Mouse (Mus musculus): ENCODE measurements around the gene Olfr1373.
A peak's percentile ranks its signal among the peaks of the same experiment; 100 is the strongest.

DNA sequence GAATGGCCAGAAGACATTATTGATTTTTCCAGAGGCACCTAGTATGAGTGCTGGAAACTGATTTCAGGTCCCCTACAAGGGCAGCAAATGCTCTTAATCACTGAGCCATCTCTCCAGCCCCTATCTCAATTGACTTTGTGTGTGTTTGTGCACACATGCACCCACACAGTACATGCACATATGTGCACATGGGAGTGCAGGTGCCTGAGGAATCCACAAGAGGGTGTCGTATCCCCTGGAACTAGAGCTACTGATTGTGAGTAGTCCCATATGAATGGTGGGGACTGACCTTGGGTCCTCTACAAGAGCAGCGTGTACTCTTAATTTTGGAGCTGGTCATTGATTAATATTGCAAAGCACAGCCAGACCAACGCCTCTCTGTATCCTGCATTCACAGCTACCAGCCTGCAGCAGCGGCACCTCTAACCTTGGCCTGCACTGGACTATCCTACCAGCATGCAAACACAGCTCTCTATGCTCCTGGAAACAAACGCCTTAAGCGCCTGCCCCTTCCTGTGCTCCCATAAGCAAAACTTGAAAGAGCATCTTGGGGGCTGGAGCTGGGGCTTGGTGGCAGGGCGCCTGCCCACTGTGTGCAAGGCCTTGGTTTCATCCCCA, 14.8 kb downstream of the Olfr1373 start:
- TF ChIP-seq CTCF (IDR thresholded peaks at IDR 0.05; ENCODE audit: low read depth) (peak; percentile 29; the same call in 1 of the 2 replicates), EP300 (IDR thresholded peaks at IDR 0.05; ENCODE audit: low read depth) (no peak)
